Mouse (Mus musculus) layer of hippocampus, postnatal 25 days (tissue): ENCODE data around the gene Ssh2. TPM values are rescaled to one million over a fixed set of nuclear protein-coding genes. Genes with fewer than 3 reads are reported as not detected.

Source experiments
- DNase-seq, 2 experiments: peaks; one replicate each; pipeline ENCODE4 v3.0.0; 2022; ENCODE audit warnings: mixed read lengths in 2 of 2, low spot score in 1 of 2; ENCODE audit errors: extremely low spot score in 1 of 2
- total RNA-seq, 2 experiments: library from RNA; stranded (reverse); gene quantifications; 2 replicates each; pipeline ENCODE4 v1.2.3; 2021

Gene Ssh2
- total RNA-seq, 2 experiments from 2014 or later = 31.9 to 37.5 TPM

GRCm38 (mm10) chr11:77489591-77490235 is 273.6 kb downstream of the Ssh2 start, which contains the start of gene Ankrd13b:
Ankrd13b (minus strand) TSS chr11:77489678.
- peak; percentile 62 to 75 for DNase-seq

- no peak for DNase-seq
These were observed 274.4 kb downstream of the Ssh2 start for GRCm38 (mm10) chr11:77490451-77490850.

GRCm38 (mm10) chr11:77491123-77491501 is 275.0 kb downstream of the Ssh2 start:
- DNase-seq = peak; percentile 92 to 98

GRCm38 (mm10) chr11:77491502-77492291 is 275.6 kb downstream of the Ssh2 start:
- no peak for DNase-seq

GRCm38 (mm10) chr11:77492311-77492871 is 276.3 kb downstream of the Ssh2 start:
- DNase-seq = peak in 1 of 2 experiments; percentile 51

GRCm38 (mm10) chr11:77492911-77493332 is 276.8 kb downstream of the Ssh2 start:
- DNase-seq = peak; percentile 77 to 80

GRCm38 (mm10) chr11:77493512-77494343 is 277.6 kb downstream of the Ssh2 start, which contains the start of gene Git1:
Git1 (plus strand) TSS chr11:77493562.
- peak; percentile 51 to 61 for DNase-seq

- DNase-seq = no peak
These were observed 278.2 kb downstream of the Ssh2 start for GRCm38 (mm10) chr11:77494344-77494676.

GRCm38 (mm10) chr11:77494782-77495181 is 278.7 kb downstream of the Ssh2 start:
- DNase-seq = no peak

GRCm38 (mm10) chr11:77495507-77495906 is 279.4 kb downstream of the Ssh2 start:
- no peak for DNase-seq

- DNase-seq = peak in 1 of 2 experiments; percentile 56
These were observed 281.3 kb downstream of the Ssh2 start for GRCm38 (mm10) chr11:77497341-77497756.

- DNase-seq = no peak
These were observed 281.8 kb downstream of the Ssh2 start for GRCm38 (mm10) chr11:77497851-77498250.

GRCm38 (mm10) chr11:77498261-77499139 is 282.4 kb downstream of the Ssh2 start:
- no peak for DNase-seq

GRCm38 (mm10) chr11:77499354-77499753 is 283.3 kb downstream of the Ssh2 start:
- DNase-seq = no peak

GRCm38 (mm10) chr11:77500361-77501325 is 284.6 kb downstream of the Ssh2 start:
- DNase-seq = no peak

- peak in 1 of 2 experiments; percentile 81 for DNase-seq
These were observed 285.3 kb downstream of the Ssh2 start for GRCm38 (mm10) chr11:77501392-77501791.

- DNase-seq = no peak
These were observed 285.9 kb downstream of the Ssh2 start for GRCm38 (mm10) chr11:77501971-77502370.

GRCm38 (mm10) chr11:77502481-77502880 is 286.4 kb downstream of the Ssh2 start:
- no peak for DNase-seq
